Mouse (Mus musculus) cortical plate, adult 2 months (tissue): ENCODE results near the gene Thrb.

Experiments
- CTCF ChIP-seq: fragments of 200-500 bp; IDR thresholded peaks from 2 replicates; pipeline ENCODE4 v1.5.1; 2011; ENCODE audit warnings: mild to moderate bottlenecking, control low read depth, low read length; ENCODE audit not compliant: insufficient read depth; ENCODE audit errors: extremely low read depth
- POLR2A ChIP-seq: fragments of 200-500 bp; IDR thresholded peaks from 2 replicates; pipeline ENCODE4 v1.6.1; 2011; ENCODE audit warnings: mild to moderate bottlenecking, low read length, control low read depth; ENCODE audit not compliant: insufficient read depth; ENCODE audit errors: extremely low read depth

DNA sequence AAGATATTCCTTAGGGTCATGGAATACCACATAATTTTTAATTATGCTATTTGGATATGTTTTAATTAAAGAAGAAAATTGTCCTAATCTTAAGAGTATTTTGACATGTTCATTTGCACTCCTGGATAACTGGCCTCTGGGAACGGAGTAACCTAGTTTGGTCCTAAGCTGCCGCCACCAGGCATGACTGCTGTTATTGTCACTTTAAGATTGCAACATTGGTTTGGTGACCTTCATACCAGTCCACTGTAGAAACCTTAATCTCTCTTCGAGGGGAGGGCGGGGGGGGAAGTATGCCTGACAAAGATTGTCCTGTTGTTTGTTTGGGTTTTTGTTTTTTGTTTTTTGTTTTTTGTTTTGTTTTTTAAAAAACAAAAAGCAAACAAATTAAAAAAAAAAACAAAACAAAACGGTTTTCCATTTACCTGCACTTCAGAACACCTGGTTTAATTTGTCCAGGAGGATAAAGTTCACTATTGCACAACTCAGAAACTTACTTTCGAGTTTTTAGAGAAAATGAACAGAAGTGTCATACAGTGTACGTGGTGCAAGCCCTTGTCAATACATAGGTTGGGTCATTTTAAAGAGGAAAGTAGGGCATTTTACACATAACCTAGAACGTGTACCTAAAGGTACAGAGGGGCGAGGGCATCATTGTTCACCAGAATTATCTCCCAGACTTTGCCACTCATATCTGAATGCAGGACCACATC, 38.0 kb downstream of the Thrb start:
- no peak for TF ChIP-seq CTCF
- TF ChIP-seq POLR2A = no peak
